Mouse (Mus musculus): ENCODE data around the gene Iffo1. TPM values are rescaled to one million over a fixed set of nuclear protein-coding genes. Genes with fewer than 3 reads are reported as not detected.

Gene Iffo1
- polyA plus RNA-seq, 1 experiment from 2014 or later: 7.0 TPM

DNA sequence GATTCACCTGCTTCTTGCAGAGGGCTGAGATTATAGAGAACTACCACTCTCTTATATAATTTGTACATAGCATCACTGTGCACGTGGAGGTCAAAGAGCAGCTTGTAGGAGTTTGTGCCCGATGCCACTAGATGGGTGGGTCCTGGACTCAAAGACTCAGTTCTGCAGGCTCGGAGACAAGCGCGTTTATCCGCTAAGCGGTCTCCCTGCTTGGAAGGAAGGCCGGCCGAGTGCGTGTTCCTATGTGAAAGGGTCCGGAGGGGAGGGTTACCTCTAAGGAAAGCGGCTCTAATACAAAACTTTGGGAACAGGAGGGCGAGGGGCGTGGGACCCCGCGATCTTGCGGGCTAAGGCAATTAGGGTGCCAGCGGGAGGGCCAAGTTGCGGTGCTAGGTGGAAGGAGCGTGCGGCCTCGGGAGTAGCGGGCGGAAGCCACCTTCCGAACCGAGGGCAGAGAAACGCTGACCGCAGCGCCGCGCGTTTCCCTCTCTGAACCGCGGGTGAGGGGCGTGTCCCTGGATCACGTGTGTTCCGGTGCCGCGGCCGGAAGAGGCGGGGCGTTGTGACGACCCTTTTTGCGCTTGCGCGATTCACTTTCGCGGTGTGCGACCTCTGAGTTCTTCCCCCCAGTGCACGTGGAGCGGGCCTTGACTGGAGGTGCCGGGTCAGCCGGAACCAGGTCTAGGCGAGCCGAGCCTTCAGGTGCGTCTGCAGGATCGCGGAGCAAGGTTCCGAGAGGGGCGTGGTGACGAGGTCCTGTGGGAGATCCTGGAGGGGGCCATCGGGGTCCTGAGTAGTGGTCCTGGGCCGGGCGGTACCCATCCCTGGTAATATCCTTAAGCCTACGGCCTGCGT is 13.5 kb upstream of the Iffo1 start, which contains the start of gene Nop2:
Gene Nop2 (plus strand): TSS at position 608 of the 855 bp plus-strand sequence.
- WGBS: under 1% methylated on average over 65 of the region's 66 CpGs
- Histone ChIP-seq H3K9me3 (ENCODE audit: control insufficient read depth, low read length) (no peaks in the 10 kb centered on the region), H3K4me1 (ENCODE audit: control insufficient read depth, insufficient read depth, low read length) (0 out of 2 replicates have a peak, but pooled peaks cover 5% of the 10 kb centered on the region), H3K36me3 (ENCODE audit: control insufficient read depth, insufficient read depth, low read length) (peaks cover 75% of the 10 kb centered on the region), H3K27me3 (ENCODE audit: control insufficient read depth, insufficient read depth, low read length) (no peaks in the 10 kb centered on the region), H3K4me2 (replicated peaks; ENCODE audit: low read depth, low read length) (peak within 1 kb of the TSS; percentile 71), H3K4me3 (ENCODE audit: low read length) (peak within 1 kb of the TSS; percentile 73), H3K27ac (ENCODE audit: low read depth, low read length) (peak within 1 kb of the TSS; percentile 89), H3K9ac (ENCODE audit: low read depth, low read length) (peak within 1 kb of the TSS; percentile 85)
- peak; percentile 94 for ATAC-seq (ENCODE audit: low FRiP score, low TSS enrichment)

DNA sequence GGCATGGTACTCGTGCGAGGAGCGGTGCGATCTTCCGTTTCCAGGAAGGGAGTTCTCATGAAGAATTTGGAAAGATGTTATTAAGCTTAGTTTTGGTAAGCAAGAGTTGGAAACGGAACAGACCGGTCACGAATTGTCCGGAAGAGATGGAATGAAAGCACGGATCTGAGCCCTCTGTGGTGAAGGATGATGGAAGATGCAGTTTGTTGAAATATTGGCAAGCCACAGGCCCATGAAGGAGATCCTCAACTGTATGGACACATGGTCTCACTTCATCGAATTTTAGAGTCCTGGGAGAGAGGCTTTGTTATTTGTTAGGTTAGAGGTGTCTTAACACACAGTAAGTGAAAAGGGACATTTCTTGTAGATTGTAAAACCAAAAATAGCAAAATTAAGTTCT is 12.6 kb upstream of the Iffo1 start:
- H3K27ac ChIP-seq (ENCODE audit: low read depth, low read length): no peak overlapping the region
- H3K36me3 ChIP-seq (ENCODE audit: control insufficient read depth, insufficient read depth, low read length): peaks cover 74% of the 10 kb centered on the region
- ATAC-seq (ENCODE audit: low FRiP score, low TSS enrichment): no peak
- peak overlapping the region; percentile 85 for H3K9ac ChIP-seq (ENCODE audit: low read depth, low read length)
- H3K4me3 ChIP-seq (ENCODE audit: low read length): peak overlapping the region; percentile 73
- H3K9me3 ChIP-seq (ENCODE audit: control insufficient read depth, low read length): no peaks in the 10 kb centered on the region
- H3K4me2 ChIP-seq (replicated peaks; ENCODE audit: low read depth, low read length): peak overlapping the region; percentile 71
- 7% methylated on average over 11 of the region's 11 CpGs for WGBS
- no peaks in the 10 kb centered on the region for H3K27me3 ChIP-seq (ENCODE audit: control insufficient read depth, insufficient read depth, low read length)
- 0 out of 2 replicates have a peak, but pooled peaks cover 5% of the 10 kb centered on the region for H3K4me1 ChIP-seq (ENCODE audit: control insufficient read depth, insufficient read depth, low read length)

DNA sequence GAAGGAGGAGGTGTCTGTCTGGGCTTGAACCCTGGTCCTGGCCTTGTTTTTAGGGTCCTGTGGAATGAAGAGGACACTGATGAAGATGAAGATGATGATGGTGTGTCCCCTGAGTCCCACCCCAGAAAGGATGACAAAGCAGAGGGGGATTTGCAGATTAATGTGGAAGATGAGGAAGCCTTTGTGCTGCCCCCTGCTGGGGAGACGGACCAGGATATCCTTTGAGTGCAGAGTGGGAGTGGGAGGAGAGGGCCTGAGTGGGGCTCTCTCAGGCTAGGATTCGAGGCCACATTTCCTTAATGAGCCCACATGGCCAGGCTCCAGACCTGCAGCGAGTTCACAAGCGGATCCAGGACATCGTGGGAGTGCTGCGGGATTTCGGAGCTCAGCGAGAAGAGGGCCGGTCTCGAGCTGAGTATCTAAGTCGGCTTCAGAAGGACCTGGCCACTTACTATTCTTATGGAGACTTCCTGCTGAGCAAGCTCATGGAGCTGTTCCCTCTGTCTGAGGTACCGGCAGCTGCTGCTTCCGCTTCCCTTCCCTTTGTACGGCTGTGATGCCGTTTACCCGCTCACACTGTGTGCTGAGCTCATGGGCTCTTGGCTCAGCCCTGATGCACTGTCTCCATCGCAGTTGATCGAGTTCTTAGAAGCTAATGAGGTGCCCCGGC is 7.9 kb upstream of the Iffo1 start:
- ATAC-seq (ENCODE audit: low FRiP score, low TSS enrichment): no peak
- Histone ChIP-seq H3K4me3 (ENCODE audit: low read length) (no peak overlapping the region), H3K36me3 (ENCODE audit: control insufficient read depth, insufficient read depth, low read length) (peaks cover 87% of the 10 kb centered on the region), H3K4me2 (replicated peaks; ENCODE audit: low read depth, low read length) (no peak overlapping the region), H3K27me3 (ENCODE audit: control insufficient read depth, insufficient read depth, low read length) (no peaks in the 10 kb centered on the region), H3K9ac (ENCODE audit: low read depth, low read length) (no peak overlapping the region), H3K4me1 (ENCODE audit: control insufficient read depth, insufficient read depth, low read length) (0 out of 2 replicates have a peak, but pooled peaks cover 5% of the 10 kb centered on the region), H3K27ac (ENCODE audit: low read depth, low read length) (no peak overlapping the region), H3K9me3 (ENCODE audit: control insufficient read depth, low read length) (no peaks in the 10 kb centered on the region)
- 91% methylated on average over 19 of the region's 19 CpGs for WGBS

DNA sequence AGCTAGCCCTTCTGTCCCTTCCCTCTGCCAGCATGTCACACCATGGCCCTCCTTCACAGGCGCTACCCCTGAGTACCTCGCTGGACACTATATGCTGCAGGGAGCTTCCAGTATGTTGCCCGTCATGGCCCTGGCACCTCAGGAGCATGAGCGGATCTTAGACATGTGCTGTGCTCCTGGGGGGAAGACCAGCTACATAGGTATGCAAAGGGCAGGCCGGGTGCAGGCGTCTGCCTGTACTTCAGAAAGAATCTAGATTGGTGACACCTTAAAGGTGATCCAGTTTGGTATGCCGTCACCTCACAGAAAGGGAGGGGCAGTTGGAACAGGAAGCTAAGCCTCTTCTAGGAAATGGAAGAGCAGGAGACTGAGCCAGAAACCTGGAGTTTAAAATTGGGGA is 5.3 kb upstream of the Iffo1 start:
- WGBS: 93% methylated on average over 7 of the region's 7 CpGs
- H3K9me3 ChIP-seq (ENCODE audit: control insufficient read depth, low read length): no peaks in the 10 kb centered on the region
- ATAC-seq (ENCODE audit: low FRiP score, low TSS enrichment): no peak
- H3K4me3 ChIP-seq (ENCODE audit: low read length): no peak overlapping the region
- no peaks in the 10 kb centered on the region for H3K4me1 ChIP-seq (ENCODE audit: control insufficient read depth, insufficient read depth, low read length)
- no peak overlapping the region for H3K27ac ChIP-seq (ENCODE audit: low read depth, low read length)
- peaks cover 86% of the 10 kb centered on the region for H3K36me3 ChIP-seq (ENCODE audit: control insufficient read depth, insufficient read depth, low read length)
- H3K27me3 ChIP-seq (ENCODE audit: control insufficient read depth, insufficient read depth, low read length): no peaks in the 10 kb centered on the region
- H3K9ac ChIP-seq (ENCODE audit: low read depth, low read length): no peak overlapping the region
- H3K4me2 ChIP-seq (replicated peaks; ENCODE audit: low read depth, low read length): no peak overlapping the region

DNA sequence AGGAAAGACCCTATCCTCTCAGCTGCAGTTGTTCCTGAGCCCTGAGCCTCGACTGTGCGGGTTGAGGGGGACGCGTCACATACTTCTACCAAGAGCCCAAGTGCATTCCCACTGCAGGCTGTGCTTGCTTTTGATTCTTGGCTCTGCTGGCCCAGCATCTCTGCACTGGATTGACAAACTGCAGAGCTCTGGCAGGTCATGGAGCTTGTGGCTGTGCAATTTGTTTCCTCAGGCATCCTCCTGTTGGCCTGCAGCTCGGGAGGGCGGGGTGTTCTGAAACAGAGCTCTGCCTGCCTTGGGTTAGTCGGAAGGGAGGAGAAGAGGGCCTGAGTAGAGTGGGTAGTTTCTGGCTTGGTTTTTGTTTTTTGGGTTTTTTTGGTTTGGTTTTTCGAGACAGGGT is 2.6 kb upstream of the Iffo1 start:
- ATAC-seq (ENCODE audit: low FRiP score, low TSS enrichment): no peak
- H3K9ac ChIP-seq (ENCODE audit: low read depth, low read length): no peak overlapping the region
- H3K27me3 ChIP-seq (ENCODE audit: control insufficient read depth, insufficient read depth, low read length): no peaks in the 10 kb centered on the region
- no peak overlapping the region for H3K4me2 ChIP-seq (replicated peaks; ENCODE audit: low read depth, low read length)
- WGBS: 95% methylated on average over 8 of the region's 8 CpGs
- peaks cover 16% of the 10 kb centered on the region for H3K4me1 ChIP-seq (ENCODE audit: control insufficient read depth, insufficient read depth, low read length)
- H3K27ac ChIP-seq (ENCODE audit: low read depth, low read length): no peak overlapping the region
- peaks cover 61% of the 10 kb centered on the region for H3K36me3 ChIP-seq (ENCODE audit: control insufficient read depth, insufficient read depth, low read length)
- no peaks in the 10 kb centered on the region for H3K9me3 ChIP-seq (ENCODE audit: control insufficient read depth, low read length)
- no peak overlapping the region for H3K4me3 ChIP-seq (ENCODE audit: low read length)

DNA sequence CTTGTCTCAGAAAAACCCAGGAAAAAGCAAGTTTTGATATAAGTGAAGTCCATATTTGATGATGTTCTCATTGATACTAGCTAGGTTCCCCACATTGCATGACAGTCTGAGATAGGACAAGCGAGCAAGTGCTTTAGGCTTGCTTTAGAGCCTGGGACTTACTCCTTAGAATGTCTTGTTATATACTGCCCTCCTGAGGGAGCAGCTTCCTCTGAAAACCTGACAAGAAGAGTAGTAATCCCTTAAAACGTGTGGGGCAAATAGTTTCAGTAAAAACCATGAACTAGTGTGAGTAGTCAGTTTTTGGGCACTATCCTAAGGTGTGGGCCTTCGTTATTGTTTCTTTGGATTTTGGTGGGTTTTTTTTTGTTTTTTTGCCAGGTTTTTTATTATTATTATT is 1.9 kb upstream of the Iffo1 start:
- Histone ChIP-seq H3K27me3 (ENCODE audit: control insufficient read depth, insufficient read depth, low read length) (no peaks in the 10 kb centered on the region), H3K27ac (ENCODE audit: low read depth, low read length) (no peak overlapping the region), H3K9me3 (ENCODE audit: control insufficient read depth, low read length) (no peaks in the 10 kb centered on the region), H3K4me2 (replicated peaks; ENCODE audit: low read depth, low read length) (no peak overlapping the region), H3K4me3 (ENCODE audit: low read length) (no peak overlapping the region), H3K9ac (ENCODE audit: low read depth, low read length) (no peak overlapping the region), H3K36me3 (ENCODE audit: control insufficient read depth, insufficient read depth, low read length) (peaks cover 55% of the 10 kb centered on the region), H3K4me1 (ENCODE audit: control insufficient read depth, insufficient read depth, low read length) (peaks cover 23% of the 10 kb centered on the region)
- ATAC-seq (ENCODE audit: low FRiP score, low TSS enrichment): no peak
- WGBS: 81% methylated on average over 3 of the region's 3 CpGs

DNA sequence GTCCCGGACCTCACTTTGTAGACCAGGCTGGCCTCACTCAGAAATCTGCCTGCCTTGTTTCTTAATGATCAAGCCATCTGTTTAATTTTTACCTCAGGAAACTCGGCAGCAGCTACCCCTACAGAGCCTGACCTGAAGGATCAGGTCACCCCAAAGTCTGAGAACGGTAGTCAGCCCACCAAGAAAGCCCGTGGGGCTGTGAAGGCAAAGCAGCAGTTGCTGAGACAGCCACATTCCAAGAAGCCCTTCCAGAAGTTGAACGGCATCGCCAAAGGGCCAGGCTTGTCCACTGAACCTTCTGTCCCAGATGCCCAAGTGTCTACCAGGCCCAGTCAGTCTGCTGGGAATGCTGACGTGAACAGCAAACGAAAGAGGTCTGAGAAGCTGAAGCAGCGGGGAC is 1.1 kb upstream of the Iffo1 start:
- no peak for ATAC-seq (ENCODE audit: low FRiP score, low TSS enrichment)
- whole genome bisulfite sequencing: 82% methylated on average over 9 of the region's 9 CpGs
- H3K4me1 ChIP-seq (ENCODE audit: control insufficient read depth, insufficient read depth, low read length): peaks cover 31% of the 10 kb centered on the region

DNA sequence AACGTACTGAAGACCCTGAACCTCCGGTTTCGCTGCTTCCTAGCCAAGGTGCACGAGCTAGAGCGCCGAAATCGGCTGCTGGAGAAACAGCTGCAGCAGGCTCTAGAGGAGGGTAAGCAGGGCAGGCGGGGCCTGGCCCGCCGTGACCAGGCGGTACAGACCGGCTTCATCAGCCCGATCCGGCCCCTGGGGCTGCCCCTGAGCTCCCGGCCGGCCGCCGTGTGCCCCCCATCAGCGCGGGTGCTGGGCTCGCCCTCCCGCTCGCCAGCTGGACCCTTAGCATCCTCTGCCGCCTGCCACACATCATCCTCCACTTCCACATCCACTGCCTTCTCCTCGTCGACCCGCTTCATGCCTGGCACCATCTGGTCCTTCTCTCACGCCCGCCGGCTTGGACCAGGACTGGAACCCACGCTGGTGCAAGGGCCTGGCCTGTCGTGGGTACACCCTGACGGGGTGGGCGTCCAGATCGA is 474 bp downstream of the Iffo1 start:
- Histone ChIP-seq H3K9me3 (ENCODE audit: control insufficient read depth, low read length) (no peaks in the 10 kb centered on the region), H3K9ac (ENCODE audit: low read depth, low read length) (peak overlapping the region; percentile 80), H3K27ac (ENCODE audit: low read depth, low read length) (peak overlapping the region; percentile 84), H3K4me3 (ENCODE audit: low read length) (peak overlapping the region; percentile 57), H3K4me1 (ENCODE audit: control insufficient read depth, insufficient read depth, low read length) (peaks cover 41% of the 10 kb centered on the region), H3K4me2 (replicated peaks; ENCODE audit: low read depth, low read length) (peak overlapping the region; percentile 89), H3K27me3 (ENCODE audit: control insufficient read depth, insufficient read depth, low read length) (no peaks in the 10 kb centered on the region), H3K36me3 (ENCODE audit: control insufficient read depth, insufficient read depth, low read length) (peaks cover 32% of the 10 kb centered on the region)
- ATAC-seq (ENCODE audit: low FRiP score, low TSS enrichment): peak; percentile 60
- 3% methylated on average over 35 of the region's 35 CpGs for WGBS

More for the DNA sequence above, 1.1 kb upstream of the Iffo1 start:
- Histone ChIP-seq H3K4me3 (ENCODE audit: low read length) (no peak overlapping the region), H3K36me3 (ENCODE audit: control insufficient read depth, insufficient read depth, low read length) (peaks cover 49% of the 10 kb centered on the region), H3K4me2 (replicated peaks; ENCODE audit: low read depth, low read length) (no peak overlapping the region), H3K9me3 (ENCODE audit: control insufficient read depth, low read length) (no peaks in the 10 kb centered on the region), H3K9ac (ENCODE audit: low read depth, low read length) (no peak overlapping the region), H3K27me3 (ENCODE audit: control insufficient read depth, insufficient read depth, low read length) (no peaks in the 10 kb centered on the region), H3K27ac (ENCODE audit: low read depth, low read length) (no peak overlapping the region)

DNA sequence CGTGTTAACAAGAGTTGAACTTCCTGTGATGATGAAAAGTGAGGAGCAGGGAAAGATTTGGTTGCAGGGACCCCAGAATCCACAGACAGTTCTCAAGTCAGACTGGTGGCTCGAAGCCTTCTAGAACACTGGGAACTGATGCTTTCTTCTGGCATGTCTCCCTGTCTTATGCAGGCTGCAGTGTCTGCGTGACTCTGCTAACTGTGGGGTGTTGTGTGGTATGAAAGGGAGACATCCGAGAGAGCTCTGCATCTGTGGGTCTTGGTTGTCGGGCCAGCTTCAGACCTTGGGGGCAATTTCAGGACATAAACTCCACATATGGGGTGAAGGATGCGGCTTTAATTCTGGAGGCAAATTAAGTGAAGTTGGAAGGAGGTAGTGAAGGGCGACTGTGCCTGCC is 1.1 kb downstream of the Iffo1 start:
- H3K36me3 ChIP-seq (ENCODE audit: control insufficient read depth, insufficient read depth, low read length): peaks cover 26% of the 10 kb centered on the region
- 52% methylated on average over 7 of the region's 7 CpGs for WGBS
- H3K4me1 ChIP-seq (ENCODE audit: control insufficient read depth, insufficient read depth, low read length): peaks cover 41% of the 10 kb centered on the region

More for the DNA sequence above, 1.1 kb downstream of the Iffo1 start:
- ATAC-seq (ENCODE audit: low FRiP score, low TSS enrichment): no peak
- Histone ChIP-seq H3K27me3 (ENCODE audit: control insufficient read depth, insufficient read depth, low read length) (no peaks in the 10 kb centered on the region), H3K4me2 (replicated peaks; ENCODE audit: low read depth, low read length) (peak overlapping the region; percentile 89), H3K27ac (ENCODE audit: low read depth, low read length) (no peak overlapping the region), H3K9me3 (ENCODE audit: control insufficient read depth, low read length) (no peaks in the 10 kb centered on the region), H3K4me3 (ENCODE audit: low read length) (peak overlapping the region; percentile 57), H3K9ac (ENCODE audit: low read depth, low read length) (peak overlapping the region; percentile 80)

All from kidney, embryonic 14.5 days (tissue).